Mouse (Mus musculus) hindlimb bud, embryonic 11.5 days (tissue): ENCODE measurements around the gene Morc3.

Source experiments
- DNase-seq: peaks from one replicate; pipeline ENCODE4 v3.0.0-alpha.2; 2012; ENCODE audit warnings: low read depth, low spot score; ENCODE audit errors: extremely low spot score

The Morc3 gene

GRCm38 (mm10) chr16:93917712-93918678, 86.1 kb downstream of the Morc3 start:
- peak; percentile 88 for DNase-seq

- no peak for DNase-seq
Measured at GRCm38 (mm10) chr16:93918679-93919060, 86.7 kb downstream of the Morc3 start.

GRCm38 (mm10) chr16:93919189-93919588, 87.3 kb downstream of the Morc3 start:
- no peak for DNase-seq

GRCm38 (mm10) chr16:93920673-93921072, 88.8 kb downstream of the Morc3 start:
- DNase-seq, result no peak

DNA sequence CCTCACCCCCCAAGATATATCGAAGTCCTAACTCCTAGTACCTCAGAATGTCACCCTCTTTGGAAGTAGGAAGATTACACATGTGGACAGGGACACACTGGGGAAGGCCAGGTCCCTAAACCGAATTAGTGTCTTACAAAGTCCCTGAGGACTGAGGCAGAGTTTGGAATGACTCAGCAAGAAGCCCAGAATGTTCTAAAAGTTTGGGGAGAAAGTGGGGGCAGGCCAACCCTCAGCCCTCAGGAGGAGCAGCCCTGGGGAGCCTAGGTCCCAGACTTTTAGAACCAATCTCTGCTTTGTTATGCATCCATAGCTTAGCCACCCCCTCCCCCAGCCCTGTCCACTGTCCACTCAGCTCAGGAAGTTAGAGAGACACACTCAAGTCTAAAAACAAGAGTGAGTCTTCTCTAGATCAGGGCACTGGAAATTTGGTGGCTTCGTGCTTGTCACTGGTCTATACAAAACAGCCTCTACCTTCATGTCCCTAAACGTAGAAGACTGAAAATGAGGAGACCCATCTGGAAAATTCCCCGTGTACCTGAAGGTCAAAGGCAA, 91.0 kb downstream of the Morc3 start:
- DNase-seq, result no peak

- no peak for DNase-seq
Measured at GRCm38 (mm10) chr16:93923788-93924187, 91.9 kb downstream of the Morc3 start.
